ENCODE assay signal across 9 mouse cellular contexts in genomic region chr11:84168701-84169288, GRCm38 (mm10). TPM values are rescaled to one million over a fixed set of nuclear protein-coding genes. Genes with fewer than 3 reads are reported as not detected.
DNase-seq lines count a peak whose midpoint lies in the region; ATAC-seq lines count a peak whose summit lies in the region.
"Had no signal": no experiment of that assay in that cellular context is flagged by ENCODE, and none has a peak within 500 bp of the region (broad histone marks: within the 10 kb centered on the region; RNA-seq: fewer than 3 reads in every experiment).

No protein-coding gene starts in this region.

- no peak overlapping the region for H3K9ac ChIP-seq in embryonic facial prominence, embryonic 15.5 days
- no peak overlapping the region for H3K9ac ChIP-seq in midbrain, embryonic 15.5 days
- H3K9ac ChIP-seq: limb, embryonic 13.5 days had no signal

- peak; percentile 32 for DNase-seq in gastrocnemius, adult 18-20 months (ENCODE audit: low spot score)
- DNase-seq in gastrocnemius, postnatal 10 days = no peak
- DNase-seq in NIH3T3 (ENCODE audit: low read depth) = peak; percentile 83
- DNase-seq in heart, postnatal 4 days = peak; percentile 34
- peak; percentile 51 to 78 for DNase-seq in left cerebral cortex, postnatal 25 days (ENCODE audit: low spot score in 2 of 2)
- DNase-seq in thymus, postnatal 36 days = peak; percentile 27 to 28

- ATAC-seq in embryonic facial prominence, embryonic 15.5 days (ENCODE audit: insufficient number of reproducible peaks, low FRiP score, low TSS enrichment, low read depth) = no peak
- no peak for ATAC-seq in midbrain, embryonic 15.5 days (replicated peaks)

- no peaks in the 10 kb centered on the region for H3K4me1 ChIP-seq in embryonic facial prominence, embryonic 15.5 days
- peaks cover 3% of the 10 kb centered on the region; the same call in 1 of the 2 replicates for H3K4me1 ChIP-seq in midbrain, embryonic 15.5 days
- H3K4me1 ChIP-seq: limb, embryonic 13.5 days had no signal

- no peak overlapping the region for H3K27ac ChIP-seq in embryonic facial prominence, embryonic 15.5 days (replicated peaks)
- H3K27ac ChIP-seq in midbrain, embryonic 15.5 days = no peak overlapping the region
- H3K27ac ChIP-seq: limb, embryonic 13.5 days had no signal

- no peaks in the 10 kb centered on the region for H3K27me3 ChIP-seq in embryonic facial prominence, embryonic 15.5 days
- H3K27me3 ChIP-seq in midbrain, embryonic 15.5 days (replicated peaks) = no peaks in the 10 kb centered on the region
- H3K27me3 ChIP-seq: limb, embryonic 13.5 days had no signal

- no peaks in the 10 kb centered on the region for H3K9me3 ChIP-seq in embryonic facial prominence, embryonic 15.5 days (replicated peaks)
- no peaks in the 10 kb centered on the region for H3K9me3 ChIP-seq in midbrain, embryonic 15.5 days
- H3K9me3 ChIP-seq: limb, embryonic 13.5 days had no signal

- H3K4me3 ChIP-seq in embryonic facial prominence, embryonic 15.5 days (replicated peaks) = no peak overlapping the region
- H3K4me3 ChIP-seq in midbrain, embryonic 15.5 days = no peak overlapping the region
- H3K4me3 ChIP-seq: limb, embryonic 13.5 days had no signal

- no peaks in the 10 kb centered on the region for H3K36me3 ChIP-seq in embryonic facial prominence, embryonic 15.5 days
- no peaks in the 10 kb centered on the region for H3K36me3 ChIP-seq in midbrain, embryonic 15.5 days (replicated peaks)
- H3K36me3 ChIP-seq: limb, embryonic 13.5 days had no signal

- H3K4me2 ChIP-seq in embryonic facial prominence, embryonic 15.5 days (replicated peaks) = peak overlapping the region; percentile 23; the same call in 1 of the 2 replicates
- H3K4me2 ChIP-seq in midbrain, embryonic 15.5 days = peak overlapping the region; percentile 33; the same call in 1 of the 2 replicates
- H3K4me2 ChIP-seq: limb, embryonic 13.5 days had no signal

- intact Hi-C loops in left cerebral cortex, postnatal 25 days (cut with DNase I) = loop anchor here (2.0 kb wide), 1 partner anchor 28 kb away; no protein-coding TSS in a partner anchor

- 25% methylated on average over 7 of the region's 7 CpGs for WGBS in embryonic facial prominence, embryonic 15.5 days
- WGBS in midbrain, embryonic 15.5 days = 20% methylated on average over 7 of the region's 7 CpGs

RNA-seq across cellular contexts. Expression of gene Gm11437, which starts 1.5 kb away (rescaled TPM):
- total RNA-seq in gastrocnemius, adult 18-20 months (2021) = not detected
- not detected for total RNA-seq in gastrocnemius, postnatal 10 days (2021)
- not detected in 2 replicates for polyA plus RNA-seq in embryonic facial prominence, embryonic 15.5 days (2015; fragmentation: Nextera tagmentation; extraction: Ambion mirVana)
- total RNA-seq in heart, postnatal 4 days (2021) = not detected
- not detected for total RNA-seq in left cerebral cortex, postnatal 25 days (2021)
- 0.14 and 0.31 TPM in 2 replicates for polyA plus RNA-seq in midbrain, embryonic 15.5 days (2015; fragmentation: Nextera tagmentation; extraction: Ambion mirVana)
- polyA plus RNA-seq: limb, embryonic 13.5 days had no signal

RNA-seq across cellular contexts. Expression of gene Acaca, which starts 39.3 kb away (rescaled TPM):
- 10 to 100 TPM; 11.4 to 17.3 TPM for total RNA-seq in gastrocnemius, adult 18-20 months (2021)
- 10 to 100 TPM; 15.7 to 16.4 TPM for total RNA-seq in gastrocnemius, postnatal 10 days (2021)
- polyA plus RNA-seq in embryonic facial prominence, embryonic 15.5 days (2015; fragmentation: Nextera tagmentation; extraction: Ambion mirVana) = 12.3 and 14.4 TPM in 2 replicates
- 10 to 100 TPM; 25.0 to 28.4 TPM for total RNA-seq in heart, postnatal 4 days (2021)
- total RNA-seq in left cerebral cortex, postnatal 25 days (2021) = 10 to 100 TPM; 77.2 to 79.4 TPM
- 28.8 and 32.6 TPM in 2 replicates for polyA plus RNA-seq in midbrain, embryonic 15.5 days (2015; fragmentation: Nextera tagmentation; extraction: Ambion mirVana)

RNA-seq across cellular contexts. Expression of gene Tada2a, which starts 39.4 kb away (rescaled TPM):
- 10 to 100 TPM; 11.4 to 12.5 TPM for total RNA-seq in gastrocnemius, adult 18-20 months (2021)
- 10 to 100 TPM; 14.2 TPM for total RNA-seq in gastrocnemius, postnatal 10 days (2021)
- 32.9 and 34.7 TPM in 2 replicates for polyA plus RNA-seq in embryonic facial prominence, embryonic 15.5 days (2015; fragmentation: Nextera tagmentation; extraction: Ambion mirVana)
- 10 to 100 TPM; 11.8 to 12.0 TPM for total RNA-seq in heart, postnatal 4 days (2021)
- 10 to 100 TPM; 34.6 to 36.2 TPM for total RNA-seq in left cerebral cortex, postnatal 25 days (2021)
- polyA plus RNA-seq in midbrain, embryonic 15.5 days (2015; fragmentation: Nextera tagmentation; extraction: Ambion mirVana) = 30.8 and 33.5 TPM in 2 replicates
